Mouse (Mus musculus): Measurements from ENCODE around the gene Mtmr3. TPM values are rescaled to one million over a fixed set of nuclear protein-coding genes. Genes with fewer than 3 reads are reported as not detected.
A peak's percentile ranks its signal among the peaks of the same experiment; 100 is the strongest.

Gene Mtmr3
- polyA plus RNA-seq, 1 experiment from 2014 or later, result 22.0 TPM

- Histone ChIP-seq H3K27ac (ENCODE audit: low read length) (no peak overlapping the region), H3K9me3 (ENCODE audit: low read length) (no peaks in the 10 kb centered on the region), H3K36me3 (ENCODE audit: insufficient read depth, low read length) (peaks cover 27% of the 10 kb centered on the region), H3K9ac (replicated peaks; ENCODE audit: low read depth) (no peak overlapping the region), H3K4me1 (ENCODE audit: insufficient read depth, low read depth, low read length) (no peaks in the 10 kb centered on the region), H3K27me3 (replicated peaks; ENCODE audit: insufficient read depth, low read length) (no peaks in the 10 kb centered on the region), H3K4me3 (ENCODE audit: low read depth, low read length) (no peak overlapping the region), H3K4me2 (replicated peaks; ENCODE audit: low read depth, low read length) (no peak overlapping the region)
- TF ChIP-seq EP300 (IDR thresholded peaks at IDR 0.05), result no peak
- TF ChIP-seq CTCF (IDR thresholded peaks at IDR 0.05), result no peak
- 60% methylated on average over 2 of the region's 2 CpGs for WGBS
- ATAC-seq (no peak), DNase-seq (ENCODE audit: low spot score) (no peak)
Observed at GRCm38 (mm10) chr11:4499456-4499855, 95.2 kb downstream of the Mtmr3 start.

GRCm38 (mm10) chr11:4498774-4499173 is 95.9 kb downstream of the Mtmr3 start:
- Histone ChIP-seq H3K36me3 (ENCODE audit: insufficient read depth, low read length) (peaks cover 24% of the 10 kb centered on the region), H3K27ac (ENCODE audit: low read length) (no peak overlapping the region), H3K4me2 (replicated peaks; ENCODE audit: low read depth, low read length) (no peak overlapping the region), H3K9me3 (ENCODE audit: low read length) (no peaks in the 10 kb centered on the region), H3K4me1 (ENCODE audit: insufficient read depth, low read depth, low read length) (no peaks in the 10 kb centered on the region), H3K27me3 (replicated peaks; ENCODE audit: insufficient read depth, low read length) (no peaks in the 10 kb centered on the region), H3K4me3 (ENCODE audit: low read depth, low read length) (no peak overlapping the region), H3K9ac (replicated peaks; ENCODE audit: low read depth) (no peak overlapping the region)
- TF ChIP-seq EP300 (IDR thresholded peaks at IDR 0.05) (no peak), CTCF (IDR thresholded peaks at IDR 0.05) (no peak)
- DNase-seq (ENCODE audit: low spot score) (no peak), ATAC-seq (no peak; the same call in 1 of the 2 replicates)
- 68% methylated on average over 9 of the region's 9 CpGs for WGBS

- WGBS, result 74% methylated on average over 10 of the region's 10 CpGs
Observed at GRCm38 (mm10) chr11:4497501-4498118, 97.1 kb downstream of the Mtmr3 start.

GRCm38 (mm10) chr11:4495021-4495540 is 99.6 kb downstream of the Mtmr3 start:
- no peak for ATAC-seq
- H3K4me2 ChIP-seq (replicated peaks; ENCODE audit: low read depth, low read length), result no peak overlapping the region
- no peak overlapping the region for H3K4me3 ChIP-seq (ENCODE audit: low read depth, low read length)
- no peak for TF ChIP-seq EP300 (IDR thresholded peaks at IDR 0.05)
- TF ChIP-seq CTCF (IDR thresholded peaks at IDR 0.05), result no peak
- H3K9ac ChIP-seq (replicated peaks; ENCODE audit: low read depth), result no peak overlapping the region
- no peak overlapping the region for H3K27ac ChIP-seq (ENCODE audit: low read length)
- 89% methylated on average over 4 of the region's 4 CpGs for WGBS
- no peaks in the 10 kb centered on the region for H3K9me3 ChIP-seq (ENCODE audit: low read length)
- H3K36me3 ChIP-seq (ENCODE audit: insufficient read depth, low read length), result peaks cover 37% of the 10 kb centered on the region
- H3K4me1 ChIP-seq (ENCODE audit: insufficient read depth, low read depth, low read length), result no peaks in the 10 kb centered on the region
- H3K27me3 ChIP-seq (replicated peaks; ENCODE audit: insufficient read depth, low read length), result no peaks in the 10 kb centered on the region
- DNase-seq (ENCODE audit: low spot score), result no peak

More at GRCm38 (mm10) chr11:4497501-4498118, 97.1 kb downstream of the Mtmr3 start:
- Histone ChIP-seq H3K27me3 (replicated peaks; ENCODE audit: insufficient read depth, low read length) (no peaks in the 10 kb centered on the region), H3K9ac (replicated peaks; ENCODE audit: low read depth) (no peak overlapping the region), H3K9me3 (ENCODE audit: low read length) (no peaks in the 10 kb centered on the region), H3K4me2 (replicated peaks; ENCODE audit: low read depth, low read length) (no peak overlapping the region), H3K4me1 (ENCODE audit: insufficient read depth, low read depth, low read length) (no peaks in the 10 kb centered on the region), H3K27ac (ENCODE audit: low read length) (no peak overlapping the region), H3K36me3 (ENCODE audit: insufficient read depth, low read length) (peaks cover 22% of the 10 kb centered on the region; the same call in 1 of the 2 replicates), H3K4me3 (ENCODE audit: low read depth, low read length) (no peak overlapping the region)
- DNase-seq (ENCODE audit: low spot score) (peak; percentile 61), ATAC-seq (peak; percentile 76)
- TF ChIP-seq EP300 (IDR thresholded peaks at IDR 0.05) (peak; percentile 89), CTCF (IDR thresholded peaks at IDR 0.05) (no peak)

- no peaks in the 10 kb centered on the region for H3K27me3 ChIP-seq (replicated peaks; ENCODE audit: insufficient read depth, low read length)
- H3K36me3 ChIP-seq (ENCODE audit: insufficient read depth, low read length), result peaks cover 64% of the 10 kb centered on the region
- no peak overlapping the region for H3K4me2 ChIP-seq (replicated peaks; ENCODE audit: low read depth, low read length)
- DNase-seq (ENCODE audit: low spot score) (no peak), ATAC-seq (no peak)
- TF ChIP-seq EP300 (IDR thresholded peaks at IDR 0.05), result no peak
- no peak for TF ChIP-seq CTCF (IDR thresholded peaks at IDR 0.05)
- WGBS, result 87% methylated on average over 4 of the region's 4 CpGs
- H3K4me1 ChIP-seq (ENCODE audit: insufficient read depth, low read depth, low read length), result no peaks in the 10 kb centered on the region
- H3K9me3 ChIP-seq (ENCODE audit: low read length), result no peaks in the 10 kb centered on the region
- no peak overlapping the region for H3K9ac ChIP-seq (replicated peaks; ENCODE audit: low read depth)
- H3K4me3 ChIP-seq (ENCODE audit: low read depth, low read length), result no peak overlapping the region
- no peak overlapping the region for H3K27ac ChIP-seq (ENCODE audit: low read length)
Observed at GRCm38 (mm10) chr11:4489207-4489606, 105.5 kb downstream of the Mtmr3 start.

- ATAC-seq (no peak), DNase-seq (ENCODE audit: low spot score) (no peak)
- Histone ChIP-seq H3K9ac (replicated peaks; ENCODE audit: low read depth) (no peak overlapping the region), H3K4me3 (ENCODE audit: low read depth, low read length) (no peak overlapping the region), H3K27ac (ENCODE audit: low read length) (no peak overlapping the region), H3K4me2 (replicated peaks; ENCODE audit: low read depth, low read length) (no peak overlapping the region), H3K27me3 (replicated peaks; ENCODE audit: insufficient read depth, low read length) (no peaks in the 10 kb centered on the region), H3K4me1 (ENCODE audit: insufficient read depth, low read depth, low read length) (no peaks in the 10 kb centered on the region), H3K36me3 (ENCODE audit: insufficient read depth, low read length) (peaks cover 68% of the 10 kb centered on the region), H3K9me3 (ENCODE audit: low read length) (no peaks in the 10 kb centered on the region)
- TF ChIP-seq CTCF (IDR thresholded peaks at IDR 0.05) (no peak), EP300 (IDR thresholded peaks at IDR 0.05) (no peak)
- WGBS, result 97% methylated on average over 2 of the region's 2 CpGs
Observed at GRCm38 (mm10) chr11:4488798-4489197, 105.9 kb downstream of the Mtmr3 start.
